Mouse (Mus musculus): ENCODE data around the gene Hyal2.

Hyal2 gene

DNA sequence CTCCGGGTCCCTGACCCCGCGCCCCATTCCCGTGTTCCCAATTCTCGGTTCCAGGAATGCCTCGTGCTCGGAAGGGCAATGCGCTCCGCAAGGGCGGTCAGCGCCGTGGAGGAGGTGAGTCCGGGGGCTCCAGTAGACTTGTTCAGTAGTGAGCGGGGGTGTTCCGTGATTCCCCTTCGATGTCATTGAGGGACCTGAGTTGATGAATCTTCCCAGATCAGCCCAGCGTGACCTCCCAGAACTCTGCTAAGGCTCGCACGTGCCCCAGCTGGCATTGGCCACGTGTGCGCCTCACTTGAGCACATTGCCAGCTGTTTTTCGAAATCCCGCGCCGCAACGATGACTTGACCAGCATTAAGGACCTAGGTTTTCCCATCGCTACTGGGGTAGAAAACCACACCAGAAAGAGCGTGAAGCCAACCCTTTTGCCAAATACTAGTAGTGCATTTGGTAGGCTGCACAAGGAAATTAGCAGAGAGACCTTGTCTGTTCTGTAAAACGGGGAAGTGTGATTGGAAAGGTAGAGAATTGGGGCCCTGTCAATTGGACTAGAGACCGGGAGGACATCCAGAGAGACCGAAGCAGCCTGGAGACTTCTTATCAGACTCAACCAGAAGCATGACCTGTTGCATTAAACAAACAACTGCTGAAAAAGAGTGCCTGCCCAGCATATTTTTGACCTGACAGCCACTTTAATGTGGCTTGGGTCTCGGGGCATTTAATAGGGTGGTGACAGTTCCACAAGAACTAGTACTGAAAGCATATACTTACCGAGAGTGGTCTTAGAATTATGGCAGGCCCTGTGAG, 20.3 kb downstream of the Hyal2 start:
- peak; percentile 74 for DNase-seq (ENCODE audit: low read depth, low spot score)

DNA sequence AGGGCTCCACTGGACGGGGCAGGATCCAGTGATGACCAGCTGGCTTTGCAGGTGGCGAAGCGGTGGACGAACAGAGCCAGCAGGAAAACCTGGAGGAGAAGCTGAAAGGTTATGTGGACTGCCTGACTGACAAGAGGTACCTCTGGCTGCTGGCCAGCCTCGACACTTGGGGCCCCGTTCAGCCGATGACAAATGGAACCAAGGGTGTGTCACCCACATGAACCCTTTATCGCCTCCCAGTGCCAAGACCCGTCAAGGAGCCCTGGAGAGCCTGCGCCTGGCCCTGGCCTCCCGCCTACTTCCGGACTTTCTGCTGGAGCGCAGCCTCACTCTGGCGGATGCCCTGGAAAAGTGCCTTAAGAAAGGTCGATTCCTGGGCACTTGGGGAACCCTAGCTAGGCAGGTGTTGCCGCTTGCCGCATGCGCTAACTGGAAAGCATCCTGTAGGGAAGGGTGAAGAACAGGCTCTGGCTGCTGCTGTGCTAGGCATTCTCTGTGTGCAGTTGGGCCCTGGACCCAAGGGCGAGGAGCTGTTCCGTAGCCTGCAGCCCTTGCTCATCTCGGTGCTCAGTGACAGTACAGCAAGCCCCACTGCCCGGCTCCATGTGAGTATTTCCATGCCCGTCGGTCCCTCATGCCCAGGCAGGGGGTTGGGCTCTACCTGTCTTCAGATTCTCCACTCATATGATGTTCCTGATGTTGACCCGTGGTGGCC, 22.5 kb downstream of the Hyal2 start:
- DNase-seq (ENCODE audit: low read depth, low spot score) = peak; percentile 54

DNA sequence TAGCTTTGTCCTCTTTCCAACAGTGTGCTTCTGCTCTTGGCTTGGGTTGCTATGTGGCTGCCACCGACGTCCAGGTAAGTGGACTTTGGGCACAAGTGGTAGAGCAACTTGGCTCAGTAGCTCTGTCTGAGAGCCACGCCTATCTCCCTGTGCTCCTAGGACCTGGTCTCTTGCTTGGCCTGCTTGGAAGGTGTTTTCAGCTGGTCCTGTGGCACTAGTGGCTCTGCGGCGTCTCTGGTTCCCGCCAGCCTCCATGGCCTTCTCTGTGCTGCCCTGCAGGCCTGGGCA, 23.0 kb downstream of the Hyal2 start:
- no peak for DNase-seq (ENCODE audit: low read depth, low spot score)

DNA sequence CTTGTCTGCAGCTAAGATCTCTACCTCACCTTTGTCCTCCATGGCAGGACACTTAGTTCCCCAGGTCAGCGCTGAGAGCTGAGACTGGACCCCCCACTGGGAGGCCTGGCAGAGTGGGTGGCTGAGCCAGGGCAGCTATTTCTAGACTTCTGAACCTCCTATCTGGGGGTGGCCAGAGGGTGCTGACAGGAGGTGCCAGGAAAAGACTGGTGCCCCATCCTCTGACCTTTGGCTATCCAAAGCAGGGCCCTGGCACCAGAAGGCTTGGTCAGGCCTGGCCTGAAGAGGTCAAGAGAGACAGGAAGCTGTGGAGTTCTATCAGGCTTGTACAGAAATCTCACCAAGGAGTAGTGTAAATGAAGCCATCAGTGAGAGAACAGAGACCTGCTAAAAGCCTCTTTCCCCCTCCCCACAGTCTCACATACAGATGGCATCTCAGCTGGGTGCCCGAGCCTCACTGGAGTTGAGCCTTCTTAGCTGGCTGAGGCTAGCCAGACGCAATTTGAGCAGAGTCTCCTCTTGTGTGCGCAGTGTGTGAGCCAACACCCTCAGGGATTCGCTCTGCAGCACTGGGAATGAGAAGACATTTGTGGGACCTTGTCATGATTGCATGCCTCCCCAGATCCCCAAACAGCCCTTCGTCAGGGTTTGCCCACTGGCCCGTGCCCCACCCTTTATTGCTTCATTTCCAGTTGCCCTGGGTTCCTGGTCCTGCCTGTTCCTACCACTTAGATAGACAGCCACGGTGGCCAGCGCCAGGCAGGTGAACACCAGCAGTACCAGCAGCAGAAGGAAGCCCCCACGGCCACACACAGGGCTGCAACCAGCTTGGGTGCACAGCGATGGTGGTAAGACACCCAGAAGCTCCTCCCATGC, 25.6 kb downstream of the Hyal2 start:
- DNase-seq (ENCODE audit: low read depth, low spot score) = no peak

DNA sequence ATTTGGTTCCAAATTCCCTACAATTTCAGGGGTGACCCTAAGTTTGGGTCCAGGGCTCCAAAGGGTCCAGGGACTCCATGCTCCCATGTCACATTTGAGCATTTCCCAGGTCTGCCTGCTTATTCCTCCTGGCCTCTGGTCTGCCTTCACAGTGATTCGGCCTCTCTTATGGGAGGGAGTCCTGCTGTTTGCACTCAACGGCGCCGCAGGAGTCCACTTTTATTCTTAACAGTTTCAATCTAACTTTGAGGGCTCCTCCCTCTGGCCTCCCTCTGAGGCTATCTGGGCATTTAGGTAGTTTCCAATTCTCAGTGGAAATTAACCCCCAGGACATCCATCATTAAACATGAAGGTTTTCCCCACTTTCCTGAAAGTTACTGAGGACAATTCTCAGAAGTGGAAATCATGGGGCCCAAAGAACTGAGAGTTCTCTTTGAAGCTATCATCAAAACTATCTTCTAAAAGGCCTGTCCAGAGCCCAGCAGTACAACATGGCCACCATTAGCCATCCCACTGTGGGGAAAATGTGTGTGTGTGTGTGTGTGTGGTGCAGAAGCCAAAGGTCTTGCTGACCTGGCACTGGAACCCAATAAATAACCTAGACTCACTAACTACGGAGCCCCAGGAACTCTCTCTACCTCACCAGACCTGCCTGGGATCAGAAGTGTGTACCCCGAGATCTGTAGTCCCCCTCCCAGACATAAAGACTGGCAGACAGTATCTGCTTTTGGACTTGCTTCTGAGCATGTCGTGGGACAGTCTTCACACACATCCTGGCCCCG, 26.7 kb downstream of the Hyal2 start:
- no peak for DNase-seq (ENCODE audit: low read depth, low spot score)

GRCm38 (mm10) chr9:107596619-107597569, 29.1 kb downstream of the Hyal2 start:
- DNase-seq (ENCODE audit: low read depth, low spot score) = no peak

DNA sequence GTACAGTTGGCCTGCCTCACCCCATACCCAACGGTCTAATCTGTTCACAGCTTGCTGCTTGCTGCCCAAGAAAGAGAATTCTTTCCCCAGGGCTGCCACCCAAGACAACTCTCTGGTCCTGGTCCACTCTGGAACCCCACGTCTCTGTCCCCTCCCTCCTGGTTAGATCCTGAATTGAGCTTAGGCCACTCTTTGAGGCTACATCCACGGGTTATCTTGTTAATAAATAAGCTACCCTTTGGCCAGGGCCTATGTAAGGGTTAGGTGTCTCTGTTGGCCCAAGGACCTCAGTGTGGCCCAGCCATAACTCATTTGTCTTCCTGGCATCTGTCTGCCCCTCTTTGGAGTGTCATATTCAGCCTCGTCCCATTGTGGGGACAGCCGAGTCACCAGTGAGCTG, 30.6 kb downstream of the Hyal2 start:
- DNase-seq (ENCODE audit: low read depth, low spot score) = no peak

- no peak for DNase-seq (ENCODE audit: low read depth, low spot score)
Measured at GRCm38 (mm10) chr9:107599433-107599832, 31.7 kb downstream of the Hyal2 start.

GRCm38 (mm10) chr9:107599842-107600241, 32.1 kb downstream of the Hyal2 start:
- DNase-seq (ENCODE audit: low read depth, low spot score) = no peak

- DNase-seq (ENCODE audit: low read depth, low spot score) = no peak
Measured at GRCm38 (mm10) chr9:107600745-107601144, 33.0 kb downstream of the Hyal2 start.

DNA sequence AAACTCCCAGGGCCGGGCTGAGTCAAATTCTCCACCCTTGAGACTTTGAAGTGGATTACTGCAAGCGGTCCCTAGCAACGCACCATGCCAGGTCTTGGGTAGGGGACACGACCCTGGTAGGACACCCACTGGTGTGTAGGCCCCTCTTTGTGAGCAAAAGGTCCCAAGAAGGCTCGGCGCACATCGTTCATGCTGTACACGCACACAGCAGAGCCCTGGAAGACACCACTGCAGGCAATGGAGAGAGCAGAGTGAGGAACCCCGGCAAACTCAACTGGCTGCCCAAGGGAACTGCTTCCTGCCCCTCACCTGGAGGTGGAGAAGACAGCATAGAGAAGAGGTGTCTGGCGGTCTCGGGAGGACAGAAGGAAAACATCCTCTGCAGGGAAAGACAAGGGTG, 33.5 kb downstream of the Hyal2 start:
- DNase-seq (ENCODE audit: low read depth, low spot score) = no peak

- DNase-seq (ENCODE audit: low read depth, low spot score) = peak; percentile 81
Measured at GRCm38 (mm10) chr9:107602068-107602648, 34.4 kb downstream of the Hyal2 start.

- no peak for DNase-seq (ENCODE audit: low read depth, low spot score)
Measured at GRCm38 (mm10) chr9:107603251-107603650, 35.5 kb downstream of the Hyal2 start.

DNA sequence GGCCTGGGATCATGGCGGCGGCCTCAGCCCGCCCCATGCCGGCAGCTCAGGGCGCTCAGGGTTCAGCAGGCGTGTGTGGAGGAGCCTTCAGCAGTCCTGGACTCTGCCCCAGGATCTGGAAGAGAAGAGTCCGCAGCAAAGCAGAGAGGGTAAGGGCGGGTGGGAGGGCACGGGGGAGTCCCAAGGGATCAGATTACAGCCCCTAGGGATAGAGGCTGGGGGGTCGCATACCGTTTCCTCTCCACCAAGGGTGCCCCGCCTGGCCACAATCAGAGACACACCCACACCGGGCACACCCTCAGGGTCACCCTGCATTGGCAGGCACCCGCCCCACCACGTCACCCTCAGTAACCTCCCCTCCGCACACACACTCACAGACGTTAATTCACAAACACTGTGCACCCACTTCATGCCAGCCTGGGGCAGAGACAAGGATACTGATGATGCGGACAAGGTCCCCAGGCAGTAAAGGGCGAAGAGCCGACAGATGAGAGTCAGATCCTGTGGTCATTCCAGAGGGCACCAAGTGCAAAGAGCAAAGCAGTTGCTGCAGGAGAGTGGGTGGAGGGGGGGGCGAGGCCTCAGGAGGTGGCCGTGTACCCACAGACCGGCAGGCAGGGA, 37.4 kb downstream of the Hyal2 start:
- no peak for DNase-seq (ENCODE audit: low read depth, low spot score)

DNA sequence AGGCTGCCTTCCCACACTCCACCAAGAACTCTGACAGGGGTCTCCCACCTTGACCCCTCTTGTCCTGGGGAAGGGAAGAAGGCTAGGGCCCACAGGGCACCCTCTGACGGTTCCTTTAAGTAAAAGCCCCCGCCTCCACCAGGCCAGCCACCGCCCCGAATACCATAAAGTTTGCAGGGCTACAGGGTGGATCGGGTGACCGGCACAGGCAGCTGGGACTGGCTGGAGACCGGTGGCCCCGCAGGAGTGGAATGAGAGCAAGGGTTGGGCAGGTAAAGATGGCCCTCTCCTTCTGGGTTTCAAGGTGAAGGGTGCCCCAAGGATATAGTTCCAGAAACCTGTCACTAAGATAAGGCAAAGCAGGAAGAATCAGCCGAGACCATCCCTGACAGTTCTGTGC, 38.8 kb downstream of the Hyal2 start:
- no peak for DNase-seq (ENCODE audit: low read depth, low spot score)

DNA sequence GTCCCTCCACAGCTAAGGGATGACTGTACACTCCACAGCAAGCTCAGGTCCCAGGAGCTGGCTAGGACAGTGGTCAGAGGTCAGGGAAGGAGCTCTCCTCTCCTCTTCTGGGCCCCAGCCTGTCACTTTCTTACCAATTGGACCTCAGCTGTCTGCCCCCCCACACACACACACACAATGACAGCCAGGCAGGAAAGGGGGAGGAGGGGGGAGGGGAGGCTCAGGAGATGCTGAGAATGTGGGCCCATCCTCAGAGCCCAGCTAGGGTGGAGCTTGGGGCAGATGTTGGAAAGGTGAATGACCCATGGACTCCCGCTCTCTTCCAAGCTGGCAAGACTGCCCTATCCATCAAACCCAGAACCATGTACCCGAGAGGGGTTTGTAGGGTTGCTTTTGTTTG, 39.3 kb downstream of the Hyal2 start:
- DNase-seq (ENCODE audit: low read depth, low spot score) = no peak

DNA sequence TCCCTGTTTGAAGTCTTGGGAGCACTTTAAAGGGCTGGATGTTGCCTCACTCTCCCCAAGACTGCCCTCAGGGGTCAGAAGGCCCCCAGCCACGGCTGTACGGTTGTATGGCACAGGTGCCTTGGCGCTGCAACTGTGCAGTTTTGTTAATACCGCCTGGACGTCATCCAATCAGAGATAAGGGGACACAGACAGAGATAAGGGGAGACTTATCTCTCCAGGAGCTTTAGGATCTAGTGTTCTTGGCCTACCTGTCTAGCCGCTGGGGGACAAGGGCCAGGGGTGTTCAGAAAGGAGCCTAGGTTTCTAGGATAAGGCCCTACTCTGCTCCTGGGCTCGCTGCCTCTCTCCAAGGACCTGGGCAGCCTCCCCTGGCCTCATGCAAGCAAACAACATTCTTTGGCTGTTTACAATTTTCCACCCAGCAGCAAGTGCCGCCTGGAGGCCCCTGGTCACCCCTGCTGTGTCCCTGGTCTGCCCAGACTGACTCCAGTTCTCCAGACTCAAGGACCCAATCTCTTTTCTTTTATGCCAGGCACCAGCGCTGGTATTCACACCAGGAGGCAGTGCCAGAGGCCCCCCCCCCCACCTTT, 40.0 kb downstream of the Hyal2 start:
- no peak for DNase-seq (ENCODE audit: low read depth, low spot score)

DNA sequence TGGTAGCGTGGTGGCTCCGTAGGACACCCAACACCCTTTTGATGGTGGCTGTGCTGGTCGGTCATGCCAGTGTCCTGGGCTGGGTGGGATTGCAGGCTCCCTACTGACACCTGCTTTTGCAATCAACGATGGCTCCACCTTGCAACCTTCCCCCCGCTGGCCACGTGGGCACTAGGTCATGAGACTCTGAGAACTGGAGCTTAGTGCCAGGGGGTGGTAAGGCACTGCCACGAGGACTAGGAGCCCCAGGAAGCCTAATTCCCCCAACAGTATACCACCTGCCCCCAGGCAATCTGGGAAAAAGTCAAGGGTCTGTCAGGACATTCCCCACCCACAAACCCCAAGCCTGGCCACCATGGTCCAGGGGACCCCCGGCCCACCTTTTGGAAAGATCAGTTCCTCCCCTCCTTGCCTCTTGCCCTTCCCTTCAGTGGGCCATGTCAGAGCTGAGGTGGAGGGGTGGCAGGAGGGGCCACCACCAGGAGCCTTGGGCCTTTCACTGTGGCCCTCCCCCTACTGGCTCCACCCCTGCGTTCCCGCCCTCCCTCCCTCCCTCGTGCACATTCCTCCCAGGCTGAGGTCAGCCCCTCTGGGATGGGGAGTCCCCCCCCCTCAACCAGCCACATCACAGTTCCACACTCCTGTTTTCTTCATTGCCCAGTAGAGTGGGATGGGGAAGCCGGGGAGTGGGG, 41.1 kb downstream of the Hyal2 start, which contains the start of gene Sema3b:
Gene Sema3b, minus strand, starts transcription at position 489 of the 692 bp plus-strand sequence.
- DNase-seq (ENCODE audit: low read depth, low spot score) = no peak

- no peak for DNase-seq (ENCODE audit: low read depth, low spot score)
Measured at GRCm38 (mm10) chr9:107609433-107609830, 41.7 kb downstream of the Hyal2 start.

Measured in c-Kit-negative CD71-positive TER-119-positive erythroid progenitor cells, embryonic 14.5 days (primary cell).